Mouse (Mus musculus): Measurements from ENCODE around the gene Wdr62. TPM values are rescaled to one million over a fixed set of nuclear protein-coding genes. Genes with fewer than 3 reads are reported as not detected.

Gene Wdr62
- polyA plus RNA-seq, 1 experiment from 2014 or later, result 7.7 TPM

- Histone ChIP-seq H3K9me3 (ENCODE audit: control insufficient read depth, low read length) (no peaks in the 10 kb centered on the region), H3K4me1 (ENCODE audit: control insufficient read depth, insufficient read depth, low read length) (peaks cover 10% of the 10 kb centered on the region; the same call in 1 of the 2 replicates), H3K4me2 (ENCODE audit: low read depth, low read length) (0 out of 2 replicates have a peak overlapping the region, but pooled peaks have one; percentile 76), H3K4me3 (ENCODE audit: low read depth, low read length) (no peak overlapping the region), H3K27ac (replicated peaks; ENCODE audit: low read depth, low read length) (no peak overlapping the region), H3K9ac (ENCODE audit: low read depth, low read length) (no peak overlapping the region), H3K27me3 (replicated peaks; ENCODE audit: control insufficient read depth, insufficient read depth, low read length) (no peaks in the 10 kb centered on the region), H3K36me3 (ENCODE audit: control insufficient read depth, insufficient read depth, low read length) (peaks cover 36% of the 10 kb centered on the region)
- no peak for DNase-seq (ENCODE audit: low spot score)
- 91% methylated on average over 12 of the region's 12 CpGs for WGBS
- no peak for ATAC-seq (ENCODE audit: low read depth)
These were observed 29.9 kb upstream of the Wdr62 start for GRCm38 (mm10) chr7:30310136-30310535.

GRCm38 (mm10) chr7:30309395-30310129 is 29.3 kb upstream of the Wdr62 start:
- DNase-seq (ENCODE audit: low spot score), result no peak
- H3K27ac ChIP-seq (replicated peaks; ENCODE audit: low read depth, low read length), result peak overlapping the region; percentile 44; the same call in 1 of the 2 replicates
- peak overlapping the region; percentile 60 for H3K4me3 ChIP-seq (ENCODE audit: low read depth, low read length)
- no peaks in the 10 kb centered on the region for H3K9me3 ChIP-seq (ENCODE audit: control insufficient read depth, low read length)
- no peak for ATAC-seq (ENCODE audit: low read depth)
- WGBS, result 58% methylated on average over 15 of the region's 15 CpGs
- peak overlapping the region; percentile 78 for H3K9ac ChIP-seq (ENCODE audit: low read depth, low read length)
- no peaks in the 10 kb centered on the region for H3K27me3 ChIP-seq (replicated peaks; ENCODE audit: control insufficient read depth, insufficient read depth, low read length)
- H3K4me1 ChIP-seq (ENCODE audit: control insufficient read depth, insufficient read depth, low read length), result peaks cover 10% of the 10 kb centered on the region; the same call in 1 of the 2 replicates
- peak overlapping the region; percentile 76 for H3K4me2 ChIP-seq (ENCODE audit: low read depth, low read length)
- H3K36me3 ChIP-seq (ENCODE audit: control insufficient read depth, insufficient read depth, low read length), result peaks cover 39% of the 10 kb centered on the region

GRCm38 (mm10) chr7:30308076-30309005 is 28.1 kb upstream of the Wdr62 start, which contains the start of gene Alkbh6:
TSS of gene Alkbh6 (plus strand) at chr7:30308717.
- Histone ChIP-seq H3K36me3 (ENCODE audit: control insufficient read depth, insufficient read depth, low read length) (peaks cover 46% of the 10 kb centered on the region), H3K9me3 (ENCODE audit: control insufficient read depth, low read length) (no peaks in the 10 kb centered on the region), H3K27ac (replicated peaks; ENCODE audit: low read depth, low read length) (peak within 1 kb of the TSS; percentile 54), H3K27me3 (replicated peaks; ENCODE audit: control insufficient read depth, insufficient read depth, low read length) (no peaks in the 10 kb centered on the region), H3K4me3 (ENCODE audit: low read depth, low read length) (peak within 1 kb of the TSS; percentile 60), H3K9ac (ENCODE audit: low read depth, low read length) (peak within 1 kb of the TSS; percentile 78), H3K4me2 (ENCODE audit: low read depth, low read length) (peak within 1 kb of the TSS; percentile 76), H3K4me1 (ENCODE audit: control insufficient read depth, insufficient read depth, low read length) (peaks cover 10% of the 10 kb centered on the region; the same call in 1 of the 2 replicates)
- 3% methylated on average over 27 of the region's 27 CpGs for WGBS
- DNase-seq (ENCODE audit: low spot score) (peak; percentile 99), ATAC-seq (ENCODE audit: low read depth) (peak; percentile 100)

GRCm38 (mm10) chr7:30306083-30306779 is 26.0 kb upstream of the Wdr62 start:
- no peak overlapping the region for H3K4me3 ChIP-seq (ENCODE audit: low read depth, low read length)
- peaks cover 54% of the 10 kb centered on the region for H3K36me3 ChIP-seq (ENCODE audit: control insufficient read depth, insufficient read depth, low read length)
- H3K4me2 ChIP-seq (ENCODE audit: low read depth, low read length), result no peak overlapping the region
- H3K9me3 ChIP-seq (ENCODE audit: control insufficient read depth, low read length), result no peaks in the 10 kb centered on the region
- 91% methylated on average over 15 of the region's 16 CpGs for WGBS
- no peaks in the 10 kb centered on the region for H3K27me3 ChIP-seq (replicated peaks; ENCODE audit: control insufficient read depth, insufficient read depth, low read length)
- no peak for DNase-seq (ENCODE audit: low spot score)
- H3K27ac ChIP-seq (replicated peaks; ENCODE audit: low read depth, low read length), result no peak overlapping the region
- H3K4me1 ChIP-seq (ENCODE audit: control insufficient read depth, insufficient read depth, low read length), result peaks cover 10% of the 10 kb centered on the region; the same call in 1 of the 2 replicates
- no peak for ATAC-seq (ENCODE audit: low read depth)
- H3K9ac ChIP-seq (ENCODE audit: low read depth, low read length), result no peak overlapping the region

GRCm38 (mm10) chr7:30300914-30301313 is 20.7 kb upstream of the Wdr62 start:
- ATAC-seq (ENCODE audit: low read depth) (no peak), DNase-seq (ENCODE audit: low spot score) (no peak)
- H3K4me1 ChIP-seq (ENCODE audit: control insufficient read depth, insufficient read depth, low read length), result no peaks in the 10 kb centered on the region
- WGBS, result 46% methylated on average over 3 of the region's 3 CpGs
- no peak overlapping the region for H3K9ac ChIP-seq (ENCODE audit: low read depth, low read length)
- no peaks in the 10 kb centered on the region for H3K27me3 ChIP-seq (replicated peaks; ENCODE audit: control insufficient read depth, insufficient read depth, low read length)
- H3K27ac ChIP-seq (replicated peaks; ENCODE audit: low read depth, low read length), result no peak overlapping the region
- no peak overlapping the region for H3K4me2 ChIP-seq (ENCODE audit: low read depth, low read length)
- no peaks in the 10 kb centered on the region for H3K9me3 ChIP-seq (ENCODE audit: control insufficient read depth, low read length)
- peaks cover 86% of the 10 kb centered on the region for H3K36me3 ChIP-seq (ENCODE audit: control insufficient read depth, insufficient read depth, low read length)
- H3K4me3 ChIP-seq (ENCODE audit: low read depth, low read length), result no peak overlapping the region

GRCm38 (mm10) chr7:30297266-30297665 is 17.0 kb upstream of the Wdr62 start:
- no peak overlapping the region for H3K9ac ChIP-seq (ENCODE audit: low read depth, low read length)
- DNase-seq (ENCODE audit: low spot score) (no peak), ATAC-seq (ENCODE audit: low read depth) (no peak)
- H3K4me1 ChIP-seq (ENCODE audit: control insufficient read depth, insufficient read depth, low read length), result no peaks in the 10 kb centered on the region; the same call in 1 of the 2 replicates
- H3K27ac ChIP-seq (replicated peaks; ENCODE audit: low read depth, low read length), result no peak overlapping the region
- 85% methylated on average over 16 of the region's 16 CpGs for WGBS
- H3K4me3 ChIP-seq (ENCODE audit: low read depth, low read length), result no peak overlapping the region
- no peak overlapping the region for H3K4me2 ChIP-seq (ENCODE audit: low read depth, low read length)
- peaks cover 82% of the 10 kb centered on the region for H3K36me3 ChIP-seq (ENCODE audit: control insufficient read depth, insufficient read depth, low read length)
- H3K27me3 ChIP-seq (replicated peaks; ENCODE audit: control insufficient read depth, insufficient read depth, low read length), result no peaks in the 10 kb centered on the region
- no peaks in the 10 kb centered on the region for H3K9me3 ChIP-seq (ENCODE audit: control insufficient read depth, low read length)

- DNase-seq (ENCODE audit: low spot score), result no peak
- no peak for ATAC-seq (ENCODE audit: low read depth)
- Histone ChIP-seq H3K4me1 (ENCODE audit: control insufficient read depth, insufficient read depth, low read length) (no peaks in the 10 kb centered on the region; the same call in 1 of the 2 replicates), H3K9me3 (ENCODE audit: control insufficient read depth, low read length) (no peaks in the 10 kb centered on the region), H3K27me3 (replicated peaks; ENCODE audit: control insufficient read depth, insufficient read depth, low read length) (no peaks in the 10 kb centered on the region), H3K9ac (ENCODE audit: low read depth, low read length) (no peak overlapping the region), H3K4me3 (ENCODE audit: low read depth, low read length) (no peak overlapping the region), H3K36me3 (ENCODE audit: control insufficient read depth, insufficient read depth, low read length) (peaks cover 78% of the 10 kb centered on the region), H3K4me2 (ENCODE audit: low read depth, low read length) (no peak overlapping the region), H3K27ac (replicated peaks; ENCODE audit: low read depth, low read length) (no peak overlapping the region)
- 92% methylated on average over 15 of the region's 15 CpGs for WGBS
These were observed 16.6 kb upstream of the Wdr62 start for GRCm38 (mm10) chr7:30296816-30297215.

- no peak overlapping the region for H3K4me2 ChIP-seq (ENCODE audit: low read depth, low read length)
- no peak overlapping the region for H3K9ac ChIP-seq (ENCODE audit: low read depth, low read length)
- 59% methylated on average over 10 of the region's 10 CpGs for WGBS
- H3K27me3 ChIP-seq (replicated peaks; ENCODE audit: control insufficient read depth, insufficient read depth, low read length), result no peaks in the 10 kb centered on the region
- no peak for ATAC-seq (ENCODE audit: low read depth)
- H3K4me3 ChIP-seq (ENCODE audit: low read depth, low read length), result no peak overlapping the region
- no peaks in the 10 kb centered on the region for H3K9me3 ChIP-seq (ENCODE audit: control insufficient read depth, low read length)
- H3K27ac ChIP-seq (replicated peaks; ENCODE audit: low read depth, low read length), result no peak overlapping the region
- H3K4me1 ChIP-seq (ENCODE audit: control insufficient read depth, insufficient read depth, low read length), result peaks cover 5% of the 10 kb centered on the region
- DNase-seq (ENCODE audit: low spot score), result peak; percentile 32
- H3K36me3 ChIP-seq (ENCODE audit: control insufficient read depth, insufficient read depth, low read length), result peaks cover 67% of the 10 kb centered on the region
These were observed 14.9 kb upstream of the Wdr62 start for GRCm38 (mm10) chr7:30295103-30295502.

Data from embryonic facial prominence, embryonic 14.5 days (tissue).